Mouse (Mus musculus) 416B (cell line): ENCODE results near the gene 1700001C19Rik.
A peak's percentile ranks its signal among the peaks of the same experiment; 100 is the strongest.

Source experiments
- DNase-seq: peaks from one replicate; pipeline ENCODE4 v3.0.0; 2011; ENCODE audit warnings: low read depth

1700001C19Rik gene

DNA sequence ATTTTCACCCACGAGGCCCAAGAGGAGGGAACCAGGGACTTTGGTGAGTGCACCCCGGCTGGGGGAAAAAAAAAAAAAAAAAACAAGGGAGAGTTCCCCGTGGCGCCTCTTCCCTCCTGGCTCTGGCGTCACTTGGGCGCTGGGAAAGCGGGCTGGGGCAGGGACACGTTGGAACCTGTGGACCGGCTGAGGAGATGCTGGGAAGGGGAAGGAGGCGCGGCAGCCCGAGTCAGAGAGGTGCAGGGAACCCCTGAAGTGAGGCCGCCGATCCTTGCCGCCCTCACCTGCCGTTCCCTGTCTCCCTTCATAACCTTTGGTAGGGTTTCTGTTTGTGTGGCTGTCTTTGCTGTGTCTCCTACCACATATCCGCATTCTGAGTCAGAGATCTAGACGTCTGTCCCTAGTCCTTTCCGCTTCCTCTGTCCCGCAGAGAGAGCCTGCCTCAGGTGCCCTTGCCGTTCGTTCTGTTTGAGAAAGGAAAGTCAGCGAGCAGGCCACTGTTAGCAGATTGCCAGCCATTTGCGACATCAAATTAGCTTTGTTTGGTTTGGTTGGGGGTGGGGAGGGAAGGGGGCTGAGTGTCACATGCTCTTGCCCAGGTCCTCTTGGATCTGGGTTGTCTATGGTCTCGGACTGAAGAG, at the start of gene 1700001C19Rik:
1700001C19Rik (minus strand) TSS at position 470 of the 641 bp plus-strand sequence.
- DNase-seq = no peak

DNA sequence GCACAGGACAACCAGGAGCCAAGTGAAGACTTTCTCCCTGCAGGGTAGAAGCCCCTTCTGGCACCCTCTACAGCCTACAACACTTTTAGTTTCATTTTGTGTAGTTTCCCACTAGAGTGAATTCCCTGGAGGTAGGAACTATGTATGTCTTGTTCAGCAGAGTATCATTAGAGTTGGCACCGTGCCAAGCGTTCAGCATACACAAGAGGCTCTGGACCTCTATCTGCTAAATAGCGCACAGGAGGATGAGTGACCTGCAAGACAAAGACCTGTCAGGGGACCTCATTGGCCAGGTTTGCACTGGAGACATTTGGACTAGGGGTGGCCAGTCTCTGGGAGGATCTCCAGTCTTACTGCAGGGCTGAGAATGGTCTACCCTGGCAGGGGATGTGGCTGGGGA, 48.6 kb upstream of the 1700001C19Rik start:
- DNase-seq = no peak

DNA sequence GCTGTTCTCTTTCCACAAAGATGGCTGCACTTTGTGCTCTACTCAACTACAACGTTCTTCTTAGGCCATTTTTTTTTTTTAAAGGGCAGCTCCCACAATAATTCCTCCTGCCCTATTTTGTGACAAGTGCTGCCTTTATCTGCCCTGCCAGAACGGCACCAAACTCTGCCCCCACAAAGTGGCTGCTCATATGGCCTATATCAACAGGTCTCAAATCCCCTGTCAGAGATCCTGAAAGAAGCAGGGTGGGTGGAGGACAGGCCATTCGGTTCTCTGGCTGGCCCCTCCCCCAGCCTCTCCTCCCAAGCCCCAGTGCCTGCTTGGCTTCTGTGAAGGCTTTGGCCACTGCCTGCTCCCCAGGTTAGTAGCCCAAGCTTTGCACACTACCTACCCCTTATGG, 47.8 kb upstream of the 1700001C19Rik start:
- no peak for DNase-seq

DNA sequence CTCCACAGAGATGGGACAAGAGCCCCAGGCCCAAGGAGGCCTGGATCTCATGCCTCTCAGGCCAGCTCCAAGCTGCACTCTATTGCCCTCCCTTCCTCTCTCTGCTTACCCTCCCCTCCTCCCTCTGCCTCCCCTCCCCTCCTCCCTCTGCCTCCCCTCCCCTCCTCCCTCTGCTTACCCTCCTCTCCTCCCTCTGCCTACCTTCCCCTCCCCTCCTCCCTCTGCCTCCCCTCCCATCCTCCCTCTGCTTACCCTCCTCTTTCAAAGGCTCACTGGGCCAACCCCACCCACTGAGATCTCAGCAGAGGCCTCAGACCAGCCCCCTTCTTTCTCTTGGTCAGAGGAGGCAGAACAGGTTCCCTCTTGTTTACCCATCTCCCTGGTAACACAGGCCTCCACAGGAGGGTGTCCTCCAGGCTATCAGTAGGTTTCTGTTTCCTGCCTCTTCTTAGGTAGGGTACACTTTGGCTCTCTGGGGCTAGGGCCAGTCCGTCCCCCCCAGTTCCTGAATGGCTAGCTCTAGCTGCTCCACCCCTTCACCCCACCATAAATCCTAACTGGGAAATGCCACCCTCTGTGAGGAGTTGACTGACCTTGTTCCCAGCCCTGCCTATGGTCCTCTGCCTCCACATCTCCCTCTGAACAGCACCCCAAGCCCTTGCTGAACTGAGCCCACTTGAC, 47.2 kb upstream of the 1700001C19Rik start:
- DNase-seq = peak; percentile 66

DNA sequence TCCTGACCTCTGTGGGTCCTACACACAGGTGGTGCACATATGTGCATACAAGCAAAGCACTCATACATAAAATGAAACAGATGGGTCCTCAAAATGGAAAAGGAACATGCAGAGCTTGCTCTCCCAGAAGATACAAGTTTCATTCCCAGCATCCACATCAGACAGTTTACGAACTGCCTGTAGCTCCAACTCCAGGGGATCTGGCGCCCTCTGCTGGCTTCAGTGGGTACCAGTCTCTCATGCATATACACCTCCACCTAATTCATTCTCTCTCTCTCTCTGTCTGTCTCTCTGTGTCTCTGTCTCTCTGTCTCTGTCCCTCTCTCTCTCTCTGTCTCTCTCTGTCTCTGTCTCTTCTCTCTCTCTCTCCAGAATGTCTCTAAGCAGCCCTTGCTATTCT, 45.2 kb upstream of the 1700001C19Rik start:
- peak; percentile 80 for DNase-seq

DNA sequence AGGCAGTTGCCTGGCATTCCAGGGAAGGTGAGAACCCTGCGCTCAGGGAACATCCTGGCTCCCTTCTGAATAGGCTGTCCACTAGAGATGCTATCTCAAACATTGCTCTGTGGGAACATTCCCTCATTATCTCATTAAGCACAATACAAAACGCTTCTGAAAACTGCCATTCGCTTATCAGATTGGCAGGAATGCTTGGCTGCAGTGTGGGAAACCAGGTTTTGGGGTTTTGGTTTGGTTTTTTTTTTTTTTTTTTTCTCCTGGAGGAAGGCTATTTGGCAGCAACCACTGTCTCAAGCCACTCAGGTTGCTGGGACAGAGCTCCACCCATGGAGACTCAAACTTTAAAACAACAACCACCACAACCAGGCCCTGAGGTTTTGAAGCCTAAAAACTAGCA, 42.7 kb upstream of the 1700001C19Rik start:
- peak; percentile 15 for DNase-seq

DNA sequence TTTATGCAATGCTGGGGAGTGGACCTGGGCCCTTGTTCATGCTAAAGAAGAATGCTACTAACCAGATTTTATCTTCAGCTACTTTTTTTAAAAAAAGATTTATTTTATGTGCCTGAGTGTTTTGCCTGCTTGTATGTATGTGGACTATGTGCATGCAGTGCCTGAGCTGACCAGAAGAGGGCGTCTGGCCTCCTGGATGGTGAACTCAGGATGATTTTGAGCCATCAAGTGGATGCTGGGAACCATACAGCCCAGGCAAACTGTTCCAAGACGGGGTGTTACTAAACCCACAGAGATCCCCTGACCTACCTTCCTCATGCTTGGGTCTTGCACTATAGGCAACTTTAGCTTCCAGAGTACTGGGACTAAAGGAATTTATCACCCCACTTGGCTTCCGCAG, 38.5 kb upstream of the 1700001C19Rik start:
- DNase-seq = peak; percentile 43

DNA sequence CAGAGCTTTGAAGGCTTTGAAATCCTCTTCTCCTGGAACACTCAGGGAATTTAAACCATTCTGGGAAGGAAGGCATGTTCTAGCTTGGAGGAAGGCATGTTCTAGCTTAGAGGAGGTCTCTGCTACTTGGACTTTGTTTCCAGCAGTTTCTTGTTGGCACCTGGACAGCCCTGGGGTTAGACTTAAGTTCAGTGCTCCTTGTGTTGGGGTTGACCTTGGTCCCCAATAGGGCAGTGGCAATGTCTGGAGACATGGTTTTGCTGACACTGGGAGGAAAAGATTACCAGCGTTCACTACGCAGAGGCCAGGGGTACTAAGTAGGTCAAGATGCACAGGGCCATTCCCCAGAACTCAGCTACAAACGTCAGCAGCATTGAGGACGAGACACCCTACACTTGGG, 38.0 kb upstream of the 1700001C19Rik start:
- no peak for DNase-seq

DNA sequence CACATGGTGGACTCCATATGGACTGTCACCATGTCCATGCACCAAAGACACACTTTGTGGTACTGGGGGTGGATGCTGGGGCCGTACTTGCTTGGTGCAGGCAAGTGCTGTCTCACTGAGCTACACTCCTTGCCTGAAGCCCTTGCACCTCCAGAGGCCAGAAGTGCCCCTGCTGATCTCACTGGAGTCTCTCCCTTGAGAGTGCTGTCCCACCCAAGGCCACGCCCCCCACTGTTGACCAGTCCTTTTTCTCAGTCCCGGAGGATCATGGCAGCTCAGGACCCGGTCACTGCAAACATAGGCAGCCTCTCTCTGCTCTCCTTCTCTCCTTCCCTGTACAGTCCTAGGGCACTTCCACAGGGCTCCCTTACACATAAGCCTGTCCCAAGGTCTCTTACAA, 37.1 kb upstream of the 1700001C19Rik start:
- no peak for DNase-seq

DNA sequence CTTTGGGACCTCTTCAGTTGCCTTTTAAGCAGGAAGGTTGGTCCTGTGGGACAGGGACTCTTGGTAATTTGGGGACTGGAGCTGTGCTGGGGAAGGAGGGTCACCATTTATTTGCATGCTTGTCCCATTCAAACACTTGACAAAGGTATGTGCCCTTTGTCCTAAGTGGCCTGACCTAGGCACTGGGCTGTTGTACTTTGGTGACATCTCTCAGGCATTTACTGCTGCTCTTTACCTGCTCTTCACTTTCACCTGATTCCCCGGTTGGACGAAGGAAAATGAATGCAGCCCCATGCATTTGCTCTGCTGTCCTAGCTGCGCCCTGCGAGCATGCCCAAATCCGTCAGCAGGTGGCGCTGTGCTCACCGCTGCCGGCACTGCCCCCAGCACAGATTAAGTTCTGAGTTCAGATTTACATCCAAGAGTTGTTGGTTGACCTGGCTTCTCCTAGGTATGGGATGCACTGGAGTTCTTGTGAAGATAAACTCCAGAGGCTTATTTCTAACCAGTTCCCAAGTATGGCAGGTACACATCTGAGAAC, 36.3 kb upstream of the 1700001C19Rik start:
- peak; percentile 56 for DNase-seq

DNA sequence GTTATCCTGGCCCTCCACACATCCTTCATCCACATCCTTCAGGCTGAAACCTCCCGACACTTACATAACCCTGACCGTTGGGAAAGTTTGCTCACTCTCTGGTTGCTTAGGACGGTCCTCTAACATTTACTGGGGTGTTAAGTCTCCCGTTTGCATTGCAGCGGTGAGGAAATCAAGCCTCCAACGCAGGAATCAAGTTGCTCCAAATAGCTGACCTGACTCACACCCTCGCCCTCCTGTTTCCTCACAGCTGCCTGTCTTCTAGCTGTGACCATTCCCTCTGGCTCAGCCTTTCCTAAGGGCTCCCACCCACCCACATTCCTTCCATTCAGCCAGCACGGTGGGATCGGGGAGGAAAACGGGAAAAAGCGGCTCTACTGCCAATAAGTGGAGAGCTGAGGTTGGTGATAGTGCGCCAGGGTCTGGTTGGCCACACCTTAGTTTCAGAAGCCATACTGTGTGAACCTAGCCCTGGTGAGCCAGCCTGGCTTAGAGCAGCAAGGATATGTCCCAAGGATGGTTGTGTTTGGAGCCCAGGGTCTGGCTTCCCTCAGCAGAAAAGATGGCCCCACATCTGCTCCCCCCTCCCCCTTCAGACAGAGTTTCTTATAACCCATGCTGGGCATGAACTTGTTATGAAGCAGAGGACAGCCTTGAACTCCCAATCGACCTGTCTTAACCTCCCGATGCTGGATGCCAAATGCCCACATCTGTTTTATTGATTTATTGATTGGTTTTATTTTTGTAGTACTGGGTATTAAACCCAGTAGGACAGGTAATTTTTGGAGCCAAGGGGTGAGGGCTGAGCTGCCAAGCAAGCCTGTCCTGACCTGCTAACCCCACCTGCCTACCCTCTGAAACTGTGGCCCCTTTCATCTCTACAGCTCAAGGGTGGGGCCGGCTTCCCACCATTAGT, 35.5 kb upstream of the 1700001C19Rik start:
- DNase-seq = peak; percentile 29

DNA sequence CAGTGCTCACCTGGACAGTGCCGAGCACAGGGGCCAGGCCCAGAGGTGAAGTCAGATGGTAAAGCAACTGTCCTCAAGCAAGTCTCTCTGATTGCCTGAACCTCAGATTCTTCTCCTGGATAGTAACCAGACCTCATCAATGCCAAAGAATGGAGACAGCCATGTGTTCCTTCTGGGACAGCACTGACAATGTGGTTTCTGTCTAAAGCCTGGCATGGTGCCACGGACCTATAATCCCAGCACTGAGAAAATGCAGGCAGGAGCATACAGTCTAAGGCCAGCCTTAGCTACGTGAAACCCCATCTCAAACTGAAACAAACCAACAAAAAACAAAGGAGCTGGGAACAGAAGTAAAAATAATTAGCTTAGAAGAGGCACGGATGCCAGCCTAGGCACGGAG, 33.5 kb upstream of the 1700001C19Rik start:
- no peak for DNase-seq

DNA sequence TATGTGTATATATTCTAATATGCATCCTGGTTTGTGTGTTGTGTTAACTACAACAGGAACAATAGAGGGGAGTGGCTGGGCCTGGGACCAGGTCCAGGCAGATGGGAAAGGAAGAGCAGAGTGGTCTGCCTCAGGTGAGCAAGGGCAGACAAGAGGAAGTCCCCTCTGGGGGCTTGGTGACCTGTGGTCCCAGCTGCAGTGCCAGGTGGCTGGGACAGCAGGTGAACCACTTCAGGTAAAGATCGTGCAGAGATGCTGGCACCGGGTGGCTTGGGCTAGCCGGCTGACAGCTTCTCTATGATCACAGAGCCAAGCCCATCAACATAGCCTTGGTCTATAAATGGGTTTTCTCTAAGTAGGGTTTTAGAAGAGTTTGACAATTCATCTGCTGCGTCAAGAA, 32.9 kb upstream of the 1700001C19Rik start:
- DNase-seq = no peak

DNA sequence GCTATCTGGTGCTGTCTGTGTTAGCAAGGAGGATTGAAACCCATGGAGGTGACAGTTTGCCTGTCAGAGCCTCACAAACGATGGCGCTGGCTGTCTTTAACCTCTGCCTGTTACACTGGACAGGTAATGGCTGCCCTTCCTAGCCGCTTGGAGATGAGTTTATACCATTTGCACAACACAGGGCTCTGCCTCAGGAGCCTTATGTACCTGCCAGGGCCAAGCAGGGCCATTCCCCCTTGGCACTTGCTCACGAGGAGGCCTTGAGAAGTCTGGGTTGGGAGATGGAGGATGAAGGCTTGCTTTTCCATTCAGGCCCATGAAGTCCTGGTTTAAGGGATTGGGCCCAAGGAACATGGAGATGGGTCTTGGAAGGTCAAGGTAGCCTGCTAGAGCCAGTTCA, 32.5 kb upstream of the 1700001C19Rik start:
- DNase-seq = no peak

DNA sequence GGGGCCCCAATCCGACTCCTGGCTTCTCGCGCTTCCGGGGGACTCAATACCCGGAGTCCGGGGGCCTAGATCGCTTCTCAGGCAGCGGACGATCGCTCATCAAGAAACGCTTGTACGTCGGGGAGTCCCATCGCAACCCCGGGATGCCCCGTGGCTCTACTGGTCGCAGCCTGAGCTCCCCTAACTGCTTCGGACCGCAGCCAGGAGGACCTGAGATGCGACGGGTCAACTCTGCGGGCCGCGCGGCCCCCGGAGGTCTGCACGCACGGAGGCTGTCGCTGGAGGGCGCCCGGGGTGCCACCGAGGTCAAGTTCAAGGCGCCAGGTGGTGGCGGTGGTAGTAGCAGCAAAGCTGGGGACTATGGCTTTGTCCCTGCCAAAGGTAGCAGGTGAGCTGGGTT, 31.3 kb upstream of the 1700001C19Rik start:
- no peak for DNase-seq

DNA sequence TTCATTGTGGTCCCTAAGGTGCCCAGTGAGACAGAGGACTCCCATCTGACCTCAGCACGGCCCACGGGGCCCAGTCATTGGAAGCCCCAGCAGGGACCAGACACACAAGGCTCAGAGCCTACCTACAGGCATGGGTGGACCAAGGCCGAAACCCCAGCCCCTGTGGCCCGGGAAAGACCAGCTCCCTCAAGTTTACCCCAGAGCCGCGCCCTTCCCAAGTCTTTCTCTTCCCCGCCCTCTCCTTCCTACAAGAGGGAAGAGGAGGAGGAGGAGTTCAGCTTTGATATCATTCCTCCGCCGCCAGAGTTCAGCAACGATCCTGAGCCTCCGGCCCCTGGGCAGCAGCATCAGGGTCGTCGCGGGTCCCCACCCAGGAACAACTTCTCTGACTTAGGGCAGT, 30.9 kb upstream of the 1700001C19Rik start:
- DNase-seq = no peak

DNA sequence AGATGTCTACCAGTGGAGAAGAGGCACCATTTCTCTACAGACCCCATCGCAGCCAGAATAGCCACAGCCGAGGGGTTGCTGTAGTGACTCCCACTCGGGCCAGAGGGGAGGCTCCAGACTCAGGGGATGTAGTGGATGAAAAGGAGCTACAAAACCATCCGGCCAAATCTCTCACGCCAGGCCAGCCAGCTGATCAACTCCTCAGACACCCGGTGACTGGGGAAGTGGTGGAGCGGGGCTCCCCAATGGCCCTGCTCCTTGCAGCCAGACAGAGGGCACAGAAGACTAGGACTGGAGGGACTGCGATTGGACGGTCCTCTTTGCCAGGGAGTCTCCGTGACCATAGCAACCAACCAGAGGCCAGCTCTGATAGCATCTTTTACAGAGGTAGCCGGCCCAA, 30.5 kb upstream of the 1700001C19Rik start:
- no peak for DNase-seq

DNA sequence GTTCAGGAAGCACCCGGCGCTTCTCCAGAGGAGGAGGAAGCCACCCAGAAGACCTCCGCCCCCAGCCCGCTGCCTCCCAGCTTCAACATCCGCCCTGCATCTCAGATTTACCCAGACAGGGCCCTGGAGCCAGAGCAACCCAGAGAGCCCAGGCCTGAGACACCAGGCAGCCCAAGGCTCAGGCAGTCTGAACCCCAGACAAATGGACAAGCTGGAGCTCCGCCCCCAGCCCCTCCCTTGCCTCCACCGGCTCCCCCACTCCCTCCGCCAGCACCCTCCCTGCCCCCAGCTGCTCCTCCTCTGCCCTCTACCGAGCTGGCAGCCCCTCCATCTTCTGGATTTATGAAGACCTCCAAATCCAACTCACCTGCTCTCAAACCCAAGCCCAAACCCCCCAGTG, 29.1 kb upstream of the 1700001C19Rik start:
- DNase-seq = no peak

DNA sequence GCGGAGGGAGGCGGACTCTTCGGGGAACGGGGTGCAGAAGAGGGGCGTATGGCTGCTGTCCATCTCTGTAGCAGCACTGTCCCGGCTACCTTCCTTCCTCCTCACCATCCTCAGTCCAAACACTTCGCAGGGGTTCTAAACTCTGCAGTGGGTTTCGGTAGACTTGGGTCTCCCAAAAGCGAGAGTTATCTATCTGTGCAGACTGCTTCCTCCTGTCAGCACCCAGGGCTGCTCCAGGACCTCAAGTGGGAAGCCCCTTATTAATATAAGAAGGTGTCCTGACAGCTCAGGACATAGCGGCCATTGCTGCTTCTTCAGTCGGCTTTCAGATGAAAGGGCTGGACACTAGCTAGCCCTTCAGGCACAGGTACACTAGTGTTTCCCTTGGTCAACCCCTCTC, 27.8 kb upstream of the 1700001C19Rik start:
- no peak for DNase-seq

DNA sequence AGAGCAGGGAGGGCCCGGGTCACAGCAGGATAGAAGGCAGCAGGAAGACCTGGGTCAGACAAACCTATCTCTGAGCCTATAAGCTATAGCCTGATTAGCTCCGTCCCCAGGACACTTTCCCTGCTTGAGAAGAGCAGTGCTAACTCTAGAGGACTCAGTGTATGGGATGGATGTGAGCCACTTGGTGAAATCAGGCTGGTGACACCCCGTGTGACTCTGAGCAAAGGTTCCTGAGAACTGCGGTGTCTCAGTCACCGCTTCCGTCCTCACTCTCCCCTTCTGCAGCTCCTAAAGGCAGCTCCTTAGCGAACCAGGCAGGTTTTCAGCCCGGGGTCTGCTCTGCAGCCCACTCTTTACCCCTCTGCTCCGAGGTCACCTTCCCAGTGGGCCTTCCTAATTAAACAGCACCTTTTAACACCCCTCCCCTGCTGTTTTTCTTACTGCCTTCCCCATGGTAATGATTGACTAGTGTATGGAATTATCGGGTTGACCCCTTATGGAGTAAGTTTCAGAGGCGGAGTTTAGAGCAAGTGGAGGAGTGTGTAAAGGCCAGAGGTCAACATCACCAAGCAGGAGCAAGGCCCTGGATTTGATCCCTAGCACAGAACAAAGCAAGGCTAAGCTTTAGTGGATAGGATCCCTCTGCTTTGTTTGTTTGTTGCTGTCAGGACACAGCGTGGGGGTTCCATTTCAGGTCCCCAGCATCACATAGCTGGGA, 27.2 kb upstream of the 1700001C19Rik start:
- no peak for DNase-seq

DNA sequence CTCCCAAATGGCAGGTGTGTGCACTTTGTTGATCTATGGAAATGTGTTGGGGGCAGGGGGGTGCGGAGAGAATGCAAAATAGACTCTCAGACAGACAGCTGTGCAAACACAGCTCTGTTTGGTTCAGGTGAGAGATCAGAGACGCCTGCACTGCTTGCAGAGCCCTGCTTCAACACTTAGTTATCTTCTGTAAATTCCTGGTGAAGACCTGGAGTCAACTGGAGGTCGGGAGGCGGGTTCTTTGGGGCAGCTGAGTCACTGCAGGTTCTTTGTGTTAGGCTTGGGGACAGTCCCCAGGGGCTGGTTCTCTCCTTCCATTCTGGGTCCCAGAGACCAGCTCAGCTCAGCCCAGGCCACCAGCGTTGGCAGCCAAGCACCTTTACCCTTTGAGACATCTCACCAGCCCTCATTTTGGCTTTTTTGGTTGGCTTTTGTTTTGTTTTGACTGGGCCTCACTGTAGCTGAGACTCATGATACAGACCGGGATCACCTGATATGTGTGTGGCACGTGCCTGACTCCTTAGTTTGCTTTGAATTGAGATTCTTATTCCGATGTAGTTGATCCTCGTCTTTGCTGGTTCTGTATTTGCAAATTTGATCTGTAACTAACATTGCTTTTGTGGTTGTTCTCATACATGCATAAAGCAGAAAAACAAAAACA, 25.7 kb upstream of the 1700001C19Rik start:
- no peak for DNase-seq
